Mouse (Mus musculus) limb, embryonic 11.5 days (tissue): ENCODE results near the gene Nmnat1. TPM values are rescaled to one million over a fixed set of nuclear protein-coding genes. Genes with fewer than 3 reads are reported as not detected.
"Not testable (repeated sequence)": the region's sequence is repeated elsewhere in the genome, so short reads cannot be mapped to it uniquely, and the experiment has no call there.

Experiments
- ATAC-seq: fragments of 200-750 bp; cut with Nextera tagmentation; 2 replicates; pipeline ENCODE4 v1.8.0; 2017; ENCODE audit warnings: low read depth; ENCODE audit not compliant: insufficient number of reproducible peaks, low FRiP score, low TSS enrichment
- DNase-seq: peaks from one replicate; pipeline ENCODE4 v3.0.0-alpha.2; 2015; ENCODE audit warnings: low spot score
- H3K27ac ChIP-seq: fragments of 300-500 bp; sonication (generic); replicated peaks from 2 replicates; pipeline ENCODE4 v1.5.1; 2014; ENCODE audit warnings: low read depth, mild to moderate bottlenecking, low read length
- H3K27me3 ChIP-seq: fragments of 300-500 bp; sonication (generic); 2 replicates; pipeline ENCODE4 v1.6.1; 2014; ENCODE audit warnings: mild to moderate bottlenecking, low read length, mixed read lengths; ENCODE audit not compliant: control insufficient read depth, insufficient read depth
- H3K36me3 ChIP-seq: fragments of 300-500 bp; sonication (generic); 2 replicates; pipeline ENCODE4 v1.6.1; 2014; ENCODE audit warnings: mild to moderate bottlenecking, low read length, moderate library complexity, mixed read lengths; ENCODE audit not compliant: control insufficient read depth, insufficient read depth
- H3K4me1 ChIP-seq: fragments of 300-500 bp; sonication (generic); 2 replicates; pipeline ENCODE4 v1.6.1; 2014; ENCODE audit warnings: low read length, mixed read lengths; ENCODE audit not compliant: control insufficient read depth, insufficient read depth
- H3K4me2 ChIP-seq: fragments of 300-500 bp; sonication (generic); 2 replicates; pipeline ENCODE4 v1.6.1; 2014; ENCODE audit warnings: low read depth, mild to moderate bottlenecking, moderate library complexity; ENCODE audit not compliant: severe bottlenecking
- H3K4me3 ChIP-seq: fragments of 300-500 bp; sonication (generic); 2 replicates; pipeline ENCODE4 v1.5.1; 2014; ENCODE audit warnings: low read depth, low read length
- H3K9ac ChIP-seq: fragments of 300-500 bp; sonication (generic); 2 replicates; pipeline ENCODE4 v1.6.1; 2014; ENCODE audit warnings: mild to moderate bottlenecking, low read length
- H3K9me3 ChIP-seq: fragments of 300-500 bp; sonication (generic); 2 replicates; pipeline ENCODE4 v1.6.1; 2016; ENCODE audit warnings: low read length; ENCODE audit not compliant: control insufficient read depth
- WGBS: fragments of 180-500 bp; shearing (Covaris S2); extraction: QIAGEN DNeasy Blood & Tissue Kit; methylation state at CpG from one replicate; pipeline ENCODE4 v1.1.7; 2014; 5-methylcytosine and 5-hydroxymethylcytosine counted together
- polyA plus RNA-seq: library from polyadenylated mRNA; unstranded; fragments of >200 nt; fragmentation: Nextera tagmentation; extraction: Ambion mirVana; gene quantifications from 2 replicates; pipeline ENCODE4 v1.2.1, GENCODE M21; 2014

Gene Nmnat1
- polyA plus RNA-seq, 1 experiment from 2014 or later: 15.8 TPM

- Histone ChIP-seq H3K9ac (no peak overlapping the region), H3K4me2 (peak overlapping the region; percentile 35), H3K4me1 (no peaks in the 10 kb centered on the region; the same call in none of the 2 replicates), H3K4me3 (0 out of 2 replicates have a peak overlapping the region, but pooled peaks have one; percentile 2), H3K36me3 (no peaks in the 10 kb centered on the region), H3K27me3 (no peaks in the 10 kb centered on the region), H3K27ac (peak overlapping the region; percentile 61; the same call in 1 of the 2 replicates), H3K9me3 (no peaks in the 10 kb centered on the region)
- DNase-seq (peak; percentile 79), ATAC-seq (peak; percentile 67; the same call in 1 of the 2 replicates)
- 2% methylated on average over 11 of the region's 11 CpGs for WGBS
These were observed 39.1 kb downstream of the Nmnat1 start for GRCm38 (mm10) chr4:149445868-149446267.

GRCm38 (mm10) chr4:149444964-149445701 is 39.9 kb downstream of the Nmnat1 start:
- Histone ChIP-seq H3K27ac (peak overlapping the region; percentile 56), H3K4me3 (peak overlapping the region; percentile 2; the same call in 1 of the 2 replicates), H3K4me1 (no peaks in the 10 kb centered on the region; the same call in none of the 2 replicates), H3K9me3 (no peaks in the 10 kb centered on the region), H3K27me3 (no peaks in the 10 kb centered on the region), H3K9ac (peak overlapping the region; percentile 65), H3K36me3 (no peaks in the 10 kb centered on the region), H3K4me2 (peak overlapping the region; percentile 35)
- peak; percentile 95 for ATAC-seq
- DNase-seq: peak; percentile 96
- WGBS: under 1% methylated on average over 36 of the region's 36 CpGs

GRCm38 (mm10) chr4:149444465-149444864 is 40.5 kb downstream of the Nmnat1 start:
- 88% methylated on average over 1 of the region's 1 CpGs for WGBS
- DNase-seq (peak; percentile 30), ATAC-seq (no peak)
- H3K27ac ChIP-seq: no peak overlapping the region
- no peaks in the 10 kb centered on the region; the same call in none of the 2 replicates for H3K4me1 ChIP-seq
- H3K36me3 ChIP-seq: no peaks in the 10 kb centered on the region
- no peak overlapping the region for H3K4me2 ChIP-seq
- H3K9ac ChIP-seq: no peak overlapping the region
- no peak overlapping the region for H3K4me3 ChIP-seq
- no peaks in the 10 kb centered on the region for H3K9me3 ChIP-seq
- no peaks in the 10 kb centered on the region for H3K27me3 ChIP-seq

- DNase-seq: no peak
- H3K9me3 ChIP-seq: no peaks in the 10 kb centered on the region
- H3K4me1 ChIP-seq: no peaks in the 10 kb centered on the region; the same call in none of the 2 replicates
- H3K27ac ChIP-seq: no peak overlapping the region
- H3K4me2 ChIP-seq: no peak overlapping the region
- H3K4me3 ChIP-seq: no peak overlapping the region
- H3K36me3 ChIP-seq: no peaks in the 10 kb centered on the region
- H3K27me3 ChIP-seq: no peaks in the 10 kb centered on the region
- no peak overlapping the region for H3K9ac ChIP-seq
- ATAC-seq: no peak
- WGBS: 75% methylated on average over 3 of the region's 3 CpGs
These were observed 42.6 kb downstream of the Nmnat1 start for GRCm38 (mm10) chr4:149442436-149442835.

- no peaks in the 10 kb centered on the region; the same call in none of the 2 replicates for H3K4me1 ChIP-seq
- ATAC-seq: no peak
These were observed 44.4 kb downstream of the Nmnat1 start for GRCm38 (mm10) chr4:149440576-149440975.

GRCm38 (mm10) chr4:149431887-149432286 is 53.1 kb downstream of the Nmnat1 start:
- H3K9ac ChIP-seq, ATAC-seq, H3K27ac ChIP-seq, H3K27me3 ChIP-seq, H3K4me2 ChIP-seq, DNase-seq, H3K36me3 ChIP-seq, H3K9me3 ChIP-seq, H3K4me1 ChIP-seq, H3K4me3 ChIP-seq: not testable (repeated sequence)
- WGBS: 78% methylated on average over 1 of the region's 1 CpGs

More at GRCm38 (mm10) chr4:149440576-149440975, 44.4 kb downstream of the Nmnat1 start:
- Histone ChIP-seq H3K27ac (no peak overlapping the region), H3K4me2 (no peak overlapping the region), H3K4me3 (no peak overlapping the region), H3K9ac (no peak overlapping the region), H3K27me3 (no peaks in the 10 kb centered on the region), H3K36me3 (no peaks in the 10 kb centered on the region), H3K9me3 (no peaks in the 10 kb centered on the region)
- WGBS: 62% methylated on average over 8 of the region's 8 CpGs
- no peak for DNase-seq

GRCm38 (mm10) chr4:149429592-149429991 is 55.4 kb downstream of the Nmnat1 start:
- 85% methylated on average over 5 of the region's 5 CpGs for WGBS
- no peak overlapping the region for H3K27ac ChIP-seq
- no peak for DNase-seq
- no peak overlapping the region for H3K9ac ChIP-seq
- H3K9me3 ChIP-seq: no peaks in the 10 kb centered on the region
- no peak for ATAC-seq
- no peaks in the 10 kb centered on the region for H3K36me3 ChIP-seq
- H3K4me2 ChIP-seq: no peak overlapping the region
- H3K4me3 ChIP-seq: no peak overlapping the region
- no peaks in the 10 kb centered on the region for H3K27me3 ChIP-seq
- no peaks in the 10 kb centered on the region for H3K4me1 ChIP-seq

GRCm38 (mm10) chr4:149426325-149427199 is 58.4 kb downstream of the Nmnat1 start, which contains the start of gene Ube4b:
Gene Ube4b (minus strand): TSS chr4:149426749.
- Histone ChIP-seq H3K4me1 (no peaks in the 10 kb centered on the region), H3K27me3 (no peaks in the 10 kb centered on the region), H3K9me3 (no peaks in the 10 kb centered on the region), H3K36me3 (no peaks in the 10 kb centered on the region), H3K4me3 (peak within 1 kb of the TSS; percentile 95), H3K4me2 (peak within 1 kb of the TSS; percentile 63), H3K27ac (peak within 1 kb of the TSS; percentile 99), H3K9ac (peak within 1 kb of the TSS; percentile 93)
- under 1% methylated on average over 47 of the region's 50 CpGs for WGBS
- DNase-seq (peak; percentile 100), ATAC-seq (peak; percentile 91)
